Mouse (Mus musculus): ENCODE data around the gene Msgn1. TPM values are rescaled to one million over a fixed set of nuclear protein-coding genes. Genes with fewer than 3 reads are reported as not detected.

The Msgn1 gene
- polyA plus RNA-seq, 1 experiment from 2014 or later, result not detected

- H3K36me3 ChIP-seq, result no peaks in the 10 kb centered on the region
- no peak overlapping the region for H3K27ac ChIP-seq
- ATAC-seq (replicated peaks; ENCODE audit: low FRiP score), result no peak
- no peaks in the 10 kb centered on the region for H3K27me3 ChIP-seq
- H3K4me1 ChIP-seq, result peaks cover 9% of the 10 kb centered on the region; the same call in 1 of the 2 replicates
- H3K9ac ChIP-seq, result no peak overlapping the region
- 60% methylated on average over 5 of the region's 5 CpGs for WGBS
- no peaks in the 10 kb centered on the region for H3K9me3 ChIP-seq (replicated peaks)
- H3K4me2 ChIP-seq, result peak overlapping the region; percentile 50
- no peak overlapping the region for H3K4me3 ChIP-seq (replicated peaks)
Measured at GRCm38 (mm10) chr12:11196830-11197229, 11.9 kb downstream of the Msgn1 start.

GRCm38 (mm10) chr12:11196142-11196597, 12.6 kb downstream of the Msgn1 start:
- ATAC-seq (replicated peaks; ENCODE audit: low FRiP score), result peak; percentile 88
- Histone ChIP-seq H3K27me3 (no peaks in the 10 kb centered on the region), H3K9me3 (replicated peaks) (no peaks in the 10 kb centered on the region), H3K4me1 (peaks cover 9% of the 10 kb centered on the region; the same call in 1 of the 2 replicates), H3K27ac (no peak overlapping the region), H3K36me3 (no peaks in the 10 kb centered on the region), H3K4me2 (peak overlapping the region; percentile 50), H3K4me3 (replicated peaks) (peak overlapping the region; percentile 16; the same call in 1 of the 2 replicates), H3K9ac (no peak overlapping the region)
- WGBS, result 6% methylated on average over 18 of the region's 19 CpGs

- no peak overlapping the region for H3K4me3 ChIP-seq (replicated peaks)
- no peak overlapping the region for H3K27ac ChIP-seq
- H3K9ac ChIP-seq, result no peak overlapping the region
- H3K4me1 ChIP-seq, result peaks cover 9% of the 10 kb centered on the region; the same call in 1 of the 2 replicates
- no peak overlapping the region for H3K4me2 ChIP-seq
- H3K36me3 ChIP-seq, result no peaks in the 10 kb centered on the region
- H3K9me3 ChIP-seq (replicated peaks), result no peaks in the 10 kb centered on the region
- WGBS, result 84% methylated on average over 1 of the region's 1 CpGs
- no peak for ATAC-seq (replicated peaks; ENCODE audit: low FRiP score)
- no peaks in the 10 kb centered on the region for H3K27me3 ChIP-seq
Measured at GRCm38 (mm10) chr12:11195031-11195430, 13.7 kb downstream of the Msgn1 start.

GRCm38 (mm10) chr12:11178486-11179154, 30.2 kb downstream of the Msgn1 start:
- Histone ChIP-seq H3K4me2 (peak overlapping the region; percentile 54), H3K9ac (no peak overlapping the region), H3K36me3 (no peaks in the 10 kb centered on the region), H3K4me1 (peaks cover 9% of the 10 kb centered on the region; the same call in 1 of the 2 replicates), H3K27ac (no peak overlapping the region), H3K9me3 (replicated peaks) (no peaks in the 10 kb centered on the region), H3K27me3 (peaks cover 11% of the 10 kb centered on the region), H3K4me3 (replicated peaks) (peak overlapping the region; percentile 22; the same call in 1 of the 2 replicates)
- peak; percentile 95 for ATAC-seq (replicated peaks; ENCODE audit: low FRiP score)
- 25% methylated on average over 11 of the region's 11 CpGs for WGBS

- Histone ChIP-seq H3K27me3 (peaks cover 11% of the 10 kb centered on the region), H3K9me3 (replicated peaks) (no peaks in the 10 kb centered on the region), H3K9ac (no peak overlapping the region), H3K36me3 (no peaks in the 10 kb centered on the region), H3K4me3 (replicated peaks) (no peak overlapping the region), H3K27ac (no peak overlapping the region), H3K4me1 (peaks cover 9% of the 10 kb centered on the region; the same call in 1 of the 2 replicates), H3K4me2 (peak overlapping the region; percentile 54)
- 27% methylated on average over 5 of the region's 5 CpGs for WGBS
- no peak for ATAC-seq (replicated peaks; ENCODE audit: low FRiP score)
Measured at GRCm38 (mm10) chr12:11177408-11178394, 31.1 kb downstream of the Msgn1 start.

GRCm38 (mm10) chr12:11158670-11159069, 50.1 kb downstream of the Msgn1 start:
- no peak overlapping the region for H3K9ac ChIP-seq
- WGBS, result 89% methylated on average over 3 of the region's 3 CpGs
- no peak for ATAC-seq (replicated peaks; ENCODE audit: low FRiP score)
- no peaks in the 10 kb centered on the region for H3K4me1 ChIP-seq
- H3K4me2 ChIP-seq, result no peak overlapping the region
- H3K36me3 ChIP-seq, result no peaks in the 10 kb centered on the region
- no peaks in the 10 kb centered on the region for H3K27me3 ChIP-seq
- H3K27ac ChIP-seq, result no peak overlapping the region
- no peaks in the 10 kb centered on the region for H3K9me3 ChIP-seq (replicated peaks)
- no peak overlapping the region for H3K4me3 ChIP-seq (replicated peaks)

Other genes starting within 250 kb of the Msgn1 start
- 7.4 and 7.9 TPM in 2 replicates for gene Kcns3, start 57.9 kb downstream of the Msgn1 start, polyA plus RNA-seq (2015; fragmentation: Nextera tagmentation; extraction: Ambion mirVana)
- gene Gen1, start 56.8 kb upstream of the Msgn1 start, polyA plus RNA-seq (2015; fragmentation: Nextera tagmentation; extraction: Ambion mirVana), result 9.6 and 11.4 TPM in 2 replicates
- 142 and 147 TPM in 2 replicates for gene Smc6, start 56.9 kb upstream of the Msgn1 start, polyA plus RNA-seq (2015; fragmentation: Nextera tagmentation; extraction: Ambion mirVana)
- 0.55 and 0.78 TPM in 2 replicates for gene Vsnl1, start 227.6 kb upstream of the Msgn1 start, polyA plus RNA-seq (2015; fragmentation: Nextera tagmentation; extraction: Ambion mirVana)
- 0.06 and 0.10 TPM in 2 replicates for gene Rad51ap2, start 247.1 kb upstream of the Msgn1 start, polyA plus RNA-seq (2015; fragmentation: Nextera tagmentation; extraction: Ambion mirVana)